Mouse (Mus musculus) MEL (cell line): ENCODE data around the gene Mycn. TPM values are rescaled to one million over a fixed set of nuclear protein-coding genes. Genes with fewer than 3 reads are reported as not detected.

ENCODE experiments used
- DNase-seq: peaks from one replicate; pipeline ENCODE4 v3.0.0; 2011; ENCODE audit warnings: low read depth, low spot score
- H3K27ac ChIP-seq: 2 replicates; pipeline ENCODE4 v1.5.1; 2012; ENCODE audit warnings: low read depth, mild to moderate bottlenecking, control low read depth, low read length, moderate library complexity; ENCODE audit not compliant: control insufficient read depth
- H3K27me3 ChIP-seq, 2 experiments: fragments of 150-350 bp in 1 of 2; sonication (generic) in 1 of 2; 2 replicates each; pipeline ENCODE4 v1.6.1; 2012; ENCODE audit warnings: low read length in 2 of 2, mild to moderate bottlenecking in 2 of 2, improper control_type of control experiment in 1 of 2, moderate library complexity in 1 of 2; ENCODE audit not compliant: insufficient read depth in 2 of 2, control insufficient read depth in 1 of 2
- H3K36me3 ChIP-seq, 2 experiments: 2 replicates each; pipeline ENCODE4 v1.6.1; 2012 to 2014; ENCODE audit warnings: low read length in 2 of 2, improper control_type of control experiment in 1 of 2, inconsistent platforms in 1 of 2, mild to moderate bottlenecking in 1 of 2; ENCODE audit not compliant: insufficient read depth in 2 of 2, control insufficient read depth in 1 of 2
- H3K4me1 ChIP-seq, 2 experiments: fragments of 150-350 bp in 1 of 2; sonication (generic) in 1 of 2; 2 replicates each; pipeline ENCODE4 v1.6.1; 2012; ENCODE audit warnings: low read length in 2 of 2, improper control_type of control experiment in 1 of 2, mild to moderate bottlenecking in 1 of 2; ENCODE audit not compliant: insufficient read depth in 2 of 2, control insufficient read depth in 1 of 2
- H3K4me3 ChIP-seq, 2 experiments: fragments of 150-350 bp in 1 of 2; sonication (generic) in 1 of 2; 2 replicates each; pipeline ENCODE4 v1.5.1; 2012; ENCODE audit warnings: low read depth in 2 of 2, low read length in 2 of 2, mild to moderate bottlenecking in 2 of 2, moderate library complexity in 2 of 2, control low read depth in 1 of 2, improper control_type of control experiment in 1 of 2; ENCODE audit not compliant: control insufficient read depth in 1 of 2, insufficient read depth in 1 of 2
- H3K79me2 ChIP-seq: 2 replicates; pipeline ENCODE4 v1.6.1; 2012; ENCODE audit warnings: mild to moderate bottlenecking, low read length, moderate library complexity; ENCODE audit not compliant: control insufficient read depth, poor library complexity, insufficient read depth
- H3K9ac ChIP-seq: 2 replicates; pipeline ENCODE4 v1.6.1; 2012; ENCODE audit warnings: low read depth, mild to moderate bottlenecking, control low read depth, low read length, moderate library complexity; ENCODE audit not compliant: control insufficient read depth, poor library complexity, severe bottlenecking
- H3K9me3 ChIP-seq: fragments of 150-350 bp; sonication (generic); replicated peaks from 2 replicates; pipeline ENCODE4 v1.6.1; 2012; ENCODE audit warnings: mild to moderate bottlenecking, low read length, improper control_type of control experiment, moderate library complexity; ENCODE audit not compliant: insufficient read depth
- BHLHE40 ChIP-seq: IDR thresholded peaks from 2 replicates; pipeline ENCODE4 v1.6.1; 2012; ENCODE audit warnings: low read depth, mild to moderate bottlenecking, inconsistent platforms, low read length, improper control_type of control experiment, borderline replicate concordance
- EP300 ChIP-seq, 2 experiments: IDR thresholded peaks; 2 replicates each; pipeline ENCODE4 v1.6.1; 2011; ENCODE audit warnings: improper control_type of control experiment in 2 of 2, low read length in 2 of 2, low read depth in 1 of 2, mild to moderate bottlenecking in 1 of 2
- ETS1 ChIP-seq: IDR thresholded peaks from 2 replicates; pipeline ENCODE4 v1.6.1; 2012; ENCODE audit warnings: low read depth, mild to moderate bottlenecking, inconsistent platforms, low read length, improper control_type of control experiment, moderate library complexity
- JUND ChIP-seq: IDR thresholded peaks from 2 replicates; pipeline ENCODE4 v1.6.1; 2011; ENCODE audit warnings: low read depth, mild to moderate bottlenecking, improper control_type of control experiment, low read length
- KAT2A ChIP-seq: conservative IDR thresholded peaks from 2 replicates; pipeline ENCODE4 v1.6.1; 2012; ENCODE audit warnings: low read depth, low read length, improper control_type of control experiment, inconsistent platforms
- MAFK ChIP-seq: IDR thresholded peaks from 2 replicates; pipeline ENCODE4 v1.6.1; 2011; ENCODE audit warnings: low read depth, mild to moderate bottlenecking, low read length, improper control_type of control experiment, borderline replicate concordance
- MAX ChIP-seq: IDR thresholded peaks from 2 replicates; pipeline ENCODE4 v1.6.1; 2011; ENCODE audit warnings: low read length, improper control_type of control experiment
- MEF2A ChIP-seq: IDR thresholded peaks from 2 replicates; pipeline ENCODE4 v1.6.1; 2014; ENCODE audit warnings: low read depth, mild to moderate bottlenecking, inconsistent platforms, low read length, improper control_type of control experiment; ENCODE audit not compliant: poor library complexity, insufficient replicate concordance, severe bottlenecking; ENCODE audit errors: extremely low read depth
- MYC ChIP-seq: IDR thresholded peaks from 2 replicates; pipeline ENCODE4 v1.6.1; 2011; ENCODE audit warnings: low read depth, mild to moderate bottlenecking, low read length, improper control_type of control experiment, moderate library complexity
- NRF1 ChIP-seq: IDR thresholded peaks from 2 replicates; pipeline ENCODE4 v1.6.1; 2014; ENCODE audit warnings: low read depth, mild to moderate bottlenecking, inconsistent platforms, low read length, improper control_type of control experiment, moderate library complexity; ENCODE audit not compliant: poor library complexity, insufficient read depth, severe bottlenecking
- POLR2A ChIP-seq, 2 experiments: IDR thresholded peaks; 2 replicates each; pipeline ENCODE4 v1.6.1; 2011 to 2012; ENCODE audit warnings: low read length in 2 of 2, mild to moderate bottlenecking in 2 of 2, control low read depth in 1 of 2, improper control_type of control experiment in 1 of 2, low read depth in 1 of 2, moderate library complexity in 1 of 2; ENCODE audit not compliant: control insufficient read depth in 1 of 2, insufficient read depth in 1 of 2, poor library complexity in 1 of 2
- RCOR1 ChIP-seq: IDR thresholded peaks from 2 replicates; pipeline ENCODE4 v1.6.1; 2012; ENCODE audit warnings: low read depth, mild to moderate bottlenecking, inconsistent platforms, low read length, improper control_type of control experiment
- TAL1 ChIP-seq: IDR thresholded peaks from 2 replicates; pipeline ENCODE4 v1.6.1; 2012; ENCODE audit warnings: mild to moderate bottlenecking, inconsistent platforms, low read length, moderate library complexity, mixed read lengths
- TBP ChIP-seq: IDR thresholded peaks from 2 replicates; pipeline ENCODE4 v1.8.0; 2011; ENCODE audit warnings: low read depth, low read length, improper control_type of control experiment
- USF2 ChIP-seq, 2 experiments: IDR thresholded peaks; 2 replicates each; pipeline ENCODE4 v1.6.1; 2011 to 2012; ENCODE audit warnings: improper control_type of control experiment in 2 of 2, low read length in 2 of 2, borderline replicate concordance in 1 of 2, inconsistent platforms in 1 of 2, low read depth in 1 of 2, mild to moderate bottlenecking in 1 of 2; ENCODE audit not compliant: insufficient read depth in 1 of 2
- ZC3H11A ChIP-seq: IDR thresholded peaks from 2 replicates; pipeline ENCODE4 v1.6.1; 2012; ENCODE audit warnings: low read depth, mild to moderate bottlenecking, inconsistent platforms, low read length, improper control_type of control experiment
- ZMIZ1 ChIP-seq: IDR thresholded peaks from 2 replicates; pipeline ENCODE4 v1.6.1; 2012; ENCODE audit warnings: low read depth, mild to moderate bottlenecking, inconsistent platforms, low read length, improper control_type of control experiment, moderate library complexity
- ZNF384 ChIP-seq: IDR thresholded peaks from 2 replicates; pipeline ENCODE4 v1.6.1; 2012; ENCODE audit warnings: low read depth, mild to moderate bottlenecking, inconsistent platforms, low read length, improper control_type of control experiment
- polyA plus RNA-seq, 2 experiments: library from polyadenylated mRNA; stranded (reverse) in 1 of 2; unstranded in 1 of 2; fragments of >175 nt in 1 of 2; fragments of >200 nt in 1 of 2; gene quantifications; 2 replicates each; pipeline versions ENCODE4 v1.2.1 to v1.2.4; 2012; ENCODE audit warnings: low replicate concordance in 2 of 2, low read depth in 1 of 2; ENCODE audit not compliant: insufficient read length in 2 of 2, insufficient read depth in 1 of 2, missing spikeins in 1 of 2
- total RNA-seq: library from RNA; depleted of rRNA; stranded (reverse); fragments of 300-350 nt; gene quantifications from 2 replicates; pipeline ENCODE4 v1.2.3, GENCODE M21; 2012

The Mycn gene
- total and polyA plus RNA-seq, 3 experiments = not detected

GRCm38 (mm10) chr12:12906321-12906720, 35.4 kb downstream of the Mycn start:
- Histone ChIP-seq H3K9me3 (no peaks in the 10 kb centered on the region), H3K27ac (no peak overlapping the region), H3K4me1 (no peaks in the 10 kb centered on the region), H3K36me3 (no peaks in the 10 kb centered on the region), H3K9ac (no peak overlapping the region), H3K4me3 (no peak overlapping the region), H3K27me3 (no peaks in the 10 kb centered on the region; a peak in 1 of 4 replicates), H3K79me2 (no peaks in the 10 kb centered on the region)
- no peak for DNase-seq
- TF ChIP-seq KAT2A = no peak
- no peak for TF ChIP-seq MYC
- no peak for TF ChIP-seq RCOR1
- TF ChIP-seq JUND = no peak
- no peak for TF ChIP-seq MAFK
- TF ChIP-seq ZMIZ1 = no peak
- no peak for TF ChIP-seq USF2 (IDR thresholded peaks at IDR 0.05; ENCODE audit: borderline replicate concordance in 1 of 2, insufficient read depth in 1 of 2, low read depth in 1 of 2, low read length in 2 of 2)
- no peak for TF ChIP-seq EP300 (IDR thresholded peaks at IDR 0.05; ENCODE audit: low read depth in 1 of 2, low read length in 2 of 2)
- no peak for TF ChIP-seq ZC3H11A
- TF ChIP-seq MEF2A = no peak
- TF ChIP-seq BHLHE40 = no peak
- TF ChIP-seq TBP = no peak
- TF ChIP-seq POLR2A (IDR thresholded peaks at IDR 0.05; ENCODE audit: control insufficient read depth in 1 of 2, insufficient read depth in 1 of 2, low read depth in 1 of 2, low read length in 2 of 2, poor library complexity in 1 of 2) = no peak
- no peak for TF ChIP-seq ETS1

- Histone ChIP-seq H3K9ac (no peak overlapping the region), H3K79me2 (no peaks in the 10 kb centered on the region), H3K27ac (no peak overlapping the region), H3K4me1 (no peaks in the 10 kb centered on the region), H3K27me3 (no peaks in the 10 kb centered on the region; a peak in 1 of 4 replicates), H3K4me3 (no peak overlapping the region), H3K36me3 (no peaks in the 10 kb centered on the region), H3K9me3 (no peaks in the 10 kb centered on the region)
- TF ChIP-seq TBP (no peak), ZNF384 (no peak), TAL1 (no peak), MAX (no peak), NRF1 (no peak)
- no peak for DNase-seq
Observed at GRCm38 (mm10) chr12:12905117-12905516, 36.6 kb downstream of the Mycn start.
